Mouse (Mus musculus): Measurements from ENCODE around the gene Hrct1. TPM values are rescaled to one million over a fixed set of nuclear protein-coding genes. Genes with fewer than 3 reads are reported as not detected.

Gene Hrct1
- total and polyA plus RNA-seq, 3 experiments, result not detected

- H3K4me1 ChIP-seq (ENCODE audit: control insufficient read depth in 1 of 2, insufficient read depth in 2 of 2), result peaks cover 0 to 3% of the 10 kb centered on the region in 2 experiments; a peak in 1 of 4 replicates
- dilution Hi-C loops (cut with MboI; ENCODE audit: extremely low pct_ligation_motif_present, extremely low pct_unique_long_range_greater_than_20kb, low sequenced_read_pairs) (no loop called here), in situ Hi-C loops (cut with MboI; ENCODE audit: low pct_ligation_motif_present, low pct_unique_long_range_greater_than_20kb, low sequenced_read_pairs) (loop anchor here (10.0 to 25.0 kb wide), 2 partner anchors 116 to 248 kb away; partner anchors contain the start of genes Ccin and Olfr155)
- no peaks in the 10 kb centered on the region for H3K36me3 ChIP-seq (replicated peaks in 1 of 2; ENCODE audit: control insufficient read depth in 1 of 2, insufficient read depth in 1 of 2, low read length in 1 of 2)
- TF ChIP-seq KAT2A (IDR thresholded peaks at IDR 0.05; ENCODE audit: insufficient replicate concordance, low read length) (no peak), RCOR1 (conservative IDR thresholded peaks at IDR 0.05; ENCODE audit: low read depth, low read length) (no peak), ZKSCAN1 (IDR thresholded peaks at IDR 0.05; ENCODE audit: borderline replicate concordance, low read depth, low read length) (no peak)
- H3K27me3 ChIP-seq (replicated peaks), result peaks cover 37% of the 10 kb centered on the region
- H3K4me3 ChIP-seq (replicated peaks in 1 of 3; ENCODE audit: low read depth in 2 of 3, low read length in 2 of 3, poor library complexity in 1 of 3), result no peak overlapping the region
- H3K9me3 ChIP-seq (replicated peaks; ENCODE audit: low read length), result no peaks in the 10 kb centered on the region
- no peak for DNase-seq (ENCODE audit: extremely low read depth)
- no peak overlapping the region for H3K4me2 ChIP-seq (ENCODE audit: insufficient read depth, low read depth, poor library complexity, severe bottlenecking)
- no peak overlapping the region for H3K27ac ChIP-seq (ENCODE audit: insufficient read depth, low read depth)
- H3K79me2 ChIP-seq (replicated peaks; ENCODE audit: control insufficient read depth, extremely low read depth, insufficient read depth, poor library complexity, severe bottlenecking), result no peaks in the 10 kb centered on the region
- H3K9ac ChIP-seq (ENCODE audit: insufficient read depth, low read depth), result no peak overlapping the region
Measured at GRCm38 (mm10) chr4:43738989-43739674, 12.1 kb downstream of the Hrct1 start.

GRCm38 (mm10) chr4:43741526-43741925 is 14.5 kb downstream of the Hrct1 start:
- no peak overlapping the region for H3K9ac ChIP-seq (ENCODE audit: insufficient read depth, low read depth)
- no peak overlapping the region for H3K4me3 ChIP-seq (replicated peaks in 1 of 3; ENCODE audit: low read depth in 2 of 3, low read length in 2 of 3, poor library complexity in 1 of 3)
- dilution Hi-C loops (cut with MboI; ENCODE audit: extremely low pct_ligation_motif_present, extremely low pct_unique_long_range_greater_than_20kb, low sequenced_read_pairs) (no loop called here), in situ Hi-C loops (cut with MboI; ENCODE audit: low pct_ligation_motif_present, low pct_unique_long_range_greater_than_20kb, low sequenced_read_pairs) (loop anchor here (25.0 kb wide), 1 partner anchor 246 kb away; the partner anchor contains the start of gene Ccin)
- no peak for DNase-seq (ENCODE audit: extremely low read depth)
- no peaks in the 10 kb centered on the region for H3K36me3 ChIP-seq (replicated peaks in 1 of 2; ENCODE audit: control insufficient read depth in 1 of 2, insufficient read depth in 1 of 2, low read length in 1 of 2)
- peaks cover 22% of the 10 kb centered on the region for H3K27me3 ChIP-seq (replicated peaks)
- H3K9me3 ChIP-seq (replicated peaks; ENCODE audit: low read length), result no peaks in the 10 kb centered on the region
- H3K79me2 ChIP-seq (replicated peaks; ENCODE audit: control insufficient read depth, extremely low read depth, insufficient read depth, poor library complexity, severe bottlenecking), result no peaks in the 10 kb centered on the region
- H3K4me1 ChIP-seq (ENCODE audit: control insufficient read depth in 1 of 2, insufficient read depth in 2 of 2), result peaks cover 0 to 3% of the 10 kb centered on the region in 2 experiments; a peak in 1 of 4 replicates
- TF ChIP-seq E2F4 (IDR thresholded peaks at IDR 0.05; ENCODE audit: insufficient replicate concordance, low read depth, low read length) (no peak), GABPA (IDR thresholded peaks at IDR 0.05; ENCODE audit: insufficient replicate concordance, low read depth, low read length) (no peak), BHLHE40 (IDR thresholded peaks at IDR 0.05; ENCODE audit: low read depth, low read length) (no peak), MAX (IDR thresholded peaks at IDR 0.05; ENCODE audit: low read length) (no peak), KAT2A (IDR thresholded peaks at IDR 0.05; ENCODE audit: insufficient replicate concordance, low read length) (no peak), HCFC1 (IDR thresholded peaks at IDR 0.05; ENCODE audit: low read depth, low read length) (no peak), ETS1 (conservative IDR thresholded peaks at IDR 0.05; ENCODE audit: low read depth, low read length) (no peak), RCOR1 (conservative IDR thresholded peaks at IDR 0.05; ENCODE audit: low read depth, low read length) (no peak), CHD1 (IDR thresholded peaks at IDR 0.05; ENCODE audit: low read depth, low read length) (no peak), POLR2A (IDR thresholded peaks at IDR 0.05; ENCODE audit: low read depth, low read length) (no peak), JUN (IDR thresholded peaks at IDR 0.05; ENCODE audit: insufficient read depth, low read depth, low read length) (no peak)
- no peak overlapping the region for H3K4me2 ChIP-seq (ENCODE audit: insufficient read depth, low read depth, poor library complexity, severe bottlenecking)
- no peak overlapping the region for H3K27ac ChIP-seq (ENCODE audit: insufficient read depth, low read depth)

Data from CH12.LX (cell line).